Mouse (Mus musculus): ENCODE measurements around the gene Sdk1.

DNA sequence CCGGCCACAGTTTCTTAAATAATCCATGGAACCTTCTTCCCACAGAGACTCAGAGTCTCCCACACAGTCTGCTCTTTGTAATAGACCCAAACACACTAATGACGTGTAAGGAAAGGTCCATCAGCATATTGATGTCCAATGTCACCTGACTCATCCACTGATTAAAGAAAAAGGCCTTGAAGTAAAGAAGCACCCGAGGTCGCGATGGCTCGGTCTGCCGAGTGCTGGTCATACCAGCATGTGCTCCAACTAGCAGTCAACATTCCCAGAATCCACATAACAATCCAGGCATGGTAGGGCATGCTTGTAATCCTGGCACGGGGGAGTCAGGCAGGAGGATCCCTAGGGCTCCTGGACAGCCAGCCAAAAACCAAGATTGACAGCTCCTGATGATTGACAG is 436.6 kb downstream of the Sdk1 start:
- TF ChIP-seq ZC3H11A (IDR thresholded peaks at IDR 0.05; ENCODE audit: low read depth, low read length) (no peak), NRF1 (IDR thresholded peaks at IDR 0.05; ENCODE audit: low read depth, low read length) (no peak), POLR2A (IDR thresholded peaks at IDR 0.05; ENCODE audit: low read depth, low read length) (no peak), CTCF (conservative IDR thresholded peaks at IDR 0.05 in 1 of 2, IDR thresholded peaks at IDR 0.05 in 1 of 2; ENCODE audit: low read depth in 2 of 2, low read length in 2 of 2) (no peak), JUN (IDR thresholded peaks at IDR 0.05; ENCODE audit: insufficient read depth, low read depth, low read length) (no peak), E2F4 (IDR thresholded peaks at IDR 0.05; ENCODE audit: insufficient replicate concordance, low read depth, low read length) (no peak), USF1 (IDR thresholded peaks at IDR 0.05; ENCODE audit: low read depth, low read length) (no peak), ZMIZ1 (IDR thresholded peaks at IDR 0.05; ENCODE audit: low read depth, low read length) (no peak), EP300 (IDR thresholded peaks at IDR 0.05; ENCODE audit: low read length) (no peak), HCFC1 (IDR thresholded peaks at IDR 0.05; ENCODE audit: low read depth, low read length) (no peak), TCF12 (IDR thresholded peaks at IDR 0.05; ENCODE audit: low read depth, low read length) (no peak), USF2 (conservative IDR thresholded peaks at IDR 0.05; ENCODE audit: low read depth, low read length) (no peak), GABPA (IDR thresholded peaks at IDR 0.05; ENCODE audit: insufficient replicate concordance, low read depth, low read length) (no peak), PAX5 (IDR thresholded peaks at IDR 0.05; ENCODE audit: low read length) (no peak)

All from CH12.LX (cell line).